Mouse (Mus musculus): ENCODE measurements around the gene Ank2. TPM values are rescaled to one million over a fixed set of nuclear protein-coding genes. Genes with fewer than 3 reads are reported as not detected.
"Not testable (repeated sequence)": the region's sequence is repeated elsewhere in the genome, so short reads cannot be mapped to it uniquely, and the experiment has no call there.

Ank2 gene
- polyA plus RNA-seq, 1 experiment from 2014 or later = 157 TPM

DNA sequence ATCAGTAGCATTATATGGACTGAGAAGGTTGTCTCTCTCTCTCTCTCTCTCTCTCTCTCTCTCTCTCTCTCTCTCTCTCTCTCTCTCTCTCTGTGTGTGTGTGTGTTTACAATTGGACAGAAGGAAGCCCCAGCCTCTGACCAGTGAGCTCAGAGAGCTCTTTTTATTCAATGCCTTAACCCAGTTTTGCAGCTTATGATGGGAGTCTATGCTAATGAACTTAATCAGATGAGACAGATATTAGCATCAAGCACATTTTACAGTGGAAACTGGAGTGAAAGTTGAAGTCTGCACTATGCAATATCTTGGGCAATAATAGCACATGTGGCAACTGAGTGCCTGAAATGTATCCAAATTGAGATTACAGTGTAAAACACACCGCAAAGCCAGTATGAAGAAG, 16.1 kb upstream of the Ank2 start:
- no peaks in the 10 kb centered on the region for H3K9me3 ChIP-seq
- no peaks in the 10 kb centered on the region for H3K36me3 ChIP-seq

DNA sequence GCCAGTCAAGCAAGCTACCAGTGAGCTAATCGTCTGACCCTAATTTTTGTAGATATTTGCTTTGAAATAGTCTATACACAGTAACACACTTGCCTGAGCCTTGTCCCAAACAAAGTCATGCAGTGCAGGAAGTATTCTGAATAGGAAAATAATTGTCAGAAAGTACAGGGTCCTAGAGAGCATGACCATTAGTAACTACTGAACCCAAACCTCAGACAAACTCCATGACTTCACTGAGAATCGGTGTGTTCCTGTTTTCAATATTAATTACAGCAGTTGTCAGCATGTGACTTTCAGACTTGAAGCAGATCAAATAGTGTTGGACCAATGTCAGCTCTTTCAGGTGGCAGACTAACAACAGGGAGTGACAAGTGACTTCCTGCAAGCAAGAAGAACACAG, 14.5 kb upstream of the Ank2 start:
- H3K9ac ChIP-seq = no peak overlapping the region
- no peak overlapping the region for H3K27ac ChIP-seq (replicated peaks)
- no peaks in the 10 kb centered on the region for H3K27me3 ChIP-seq
- H3K4me2 ChIP-seq = no peak overlapping the region
- no peaks in the 10 kb centered on the region for H3K9me3 ChIP-seq
- H3K4me1 ChIP-seq (replicated peaks) = no peaks in the 10 kb centered on the region
- H3K36me3 ChIP-seq = no peaks in the 10 kb centered on the region
- H3K4me3 ChIP-seq = no peak overlapping the region
- 82% methylated on average over 2 of the region's 2 CpGs for WGBS
- ATAC-seq (ENCODE audit: low FRiP score, low read depth) = no peak

More for the DNA sequence above, 16.1 kb upstream of the Ank2 start:
- H3K27me3 ChIP-seq = no peaks in the 10 kb centered on the region
- no peak overlapping the region for H3K9ac ChIP-seq
- no peaks in the 10 kb centered on the region for H3K4me1 ChIP-seq (replicated peaks)
- no peak overlapping the region for H3K27ac ChIP-seq (replicated peaks)
- 88% methylated on average over 1 of the region's 1 CpGs for WGBS
- no peak overlapping the region for H3K4me3 ChIP-seq
- H3K4me2 ChIP-seq = no peak overlapping the region
- ATAC-seq (ENCODE audit: low FRiP score, low read depth) = no peak

DNA sequence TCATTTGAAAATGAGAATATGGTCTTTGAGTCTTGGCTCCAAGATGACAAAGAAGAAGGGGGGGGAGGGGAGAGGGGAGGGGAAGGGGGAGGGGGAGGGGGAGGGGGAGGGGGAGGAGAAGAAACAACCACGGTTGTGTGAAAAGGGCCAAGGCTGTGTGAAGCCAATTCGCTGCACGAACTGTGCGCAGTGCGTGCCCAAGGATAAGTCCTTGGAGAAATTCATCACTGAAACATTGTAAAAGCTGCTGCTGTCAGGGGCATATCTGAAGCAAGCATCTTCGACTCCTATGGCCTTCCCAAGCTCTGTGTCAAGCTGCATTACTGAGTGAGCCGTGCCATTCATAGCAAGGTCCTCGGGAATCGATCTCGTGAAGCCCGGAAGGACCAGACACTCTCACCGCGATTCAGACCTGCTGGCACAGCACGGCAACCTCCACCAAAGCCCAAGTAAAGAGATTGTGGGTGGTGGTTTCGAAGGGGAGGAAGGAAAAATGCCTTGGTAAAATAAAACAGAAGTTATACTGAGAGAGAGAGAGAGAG, 13.7 kb upstream of the Ank2 start:
- no peak overlapping the region for H3K4me3 ChIP-seq
- no peaks in the 10 kb centered on the region for H3K4me1 ChIP-seq (replicated peaks)
- H3K9ac ChIP-seq = no peak overlapping the region
- no peaks in the 10 kb centered on the region for H3K27me3 ChIP-seq
- no peaks in the 10 kb centered on the region for H3K9me3 ChIP-seq
- no peak overlapping the region for H3K27ac ChIP-seq (replicated peaks)
- ATAC-seq (ENCODE audit: low FRiP score, low read depth) = no peak
- no peak overlapping the region for H3K4me2 ChIP-seq
- no peaks in the 10 kb centered on the region for H3K36me3 ChIP-seq
- 71% methylated on average over 15 of the region's 15 CpGs for WGBS

DNA sequence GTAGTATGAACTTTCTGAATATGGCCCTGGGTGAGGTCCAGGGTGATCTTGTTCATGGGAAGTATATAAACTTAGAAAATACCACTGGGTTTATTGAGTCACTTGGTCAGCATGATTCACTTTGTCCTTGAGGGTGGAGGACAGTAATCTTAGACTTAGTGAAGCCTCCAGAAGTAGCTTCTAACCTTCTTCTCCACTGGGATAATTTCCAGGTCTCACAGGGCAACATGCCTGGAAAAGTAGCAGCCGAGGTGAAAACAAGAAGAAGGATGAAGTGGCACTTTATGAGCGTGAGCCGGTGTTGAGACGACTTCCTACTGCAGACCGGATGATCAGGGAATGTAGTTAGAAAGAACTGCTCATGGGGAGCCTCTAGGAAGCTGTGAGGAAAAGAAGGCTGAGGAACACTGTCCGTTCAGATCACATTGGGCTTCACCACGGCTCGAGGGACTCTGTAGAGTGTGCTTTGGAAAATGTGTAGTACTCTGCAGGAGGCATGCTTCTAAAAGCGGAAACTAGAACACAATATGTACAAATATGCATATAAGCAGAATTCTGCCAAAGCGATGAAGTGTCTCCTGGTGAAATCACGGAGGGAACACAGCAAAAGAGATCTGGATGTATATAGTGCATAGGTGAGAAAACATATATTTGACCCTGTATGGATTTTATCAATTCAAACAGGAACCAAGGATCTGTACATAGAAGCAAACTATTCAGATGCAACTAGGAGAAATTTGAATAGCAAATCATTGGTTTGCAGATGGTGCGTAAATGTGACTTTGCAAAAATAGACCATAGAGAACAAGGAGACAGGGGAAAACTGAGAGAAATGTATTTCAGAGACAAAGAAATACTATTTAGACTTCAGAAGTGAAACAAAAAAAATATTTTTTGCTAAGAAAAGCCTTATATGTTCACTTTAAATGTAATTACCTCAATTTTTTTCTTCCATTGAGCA, 12.9 kb upstream of the Ank2 start:
- Histone ChIP-seq H3K9ac (no peak overlapping the region), H3K4me3 (no peak overlapping the region), H3K27ac (replicated peaks) (no peak overlapping the region), H3K4me1 (replicated peaks) (no peaks in the 10 kb centered on the region), H3K27me3 (no peaks in the 10 kb centered on the region), H3K4me2 (no peak overlapping the region), H3K9me3 (no peaks in the 10 kb centered on the region), H3K36me3 (no peaks in the 10 kb centered on the region)
- 84% methylated on average over 12 of the region's 12 CpGs for WGBS
- no peak for ATAC-seq (ENCODE audit: low FRiP score, low read depth)

DNA sequence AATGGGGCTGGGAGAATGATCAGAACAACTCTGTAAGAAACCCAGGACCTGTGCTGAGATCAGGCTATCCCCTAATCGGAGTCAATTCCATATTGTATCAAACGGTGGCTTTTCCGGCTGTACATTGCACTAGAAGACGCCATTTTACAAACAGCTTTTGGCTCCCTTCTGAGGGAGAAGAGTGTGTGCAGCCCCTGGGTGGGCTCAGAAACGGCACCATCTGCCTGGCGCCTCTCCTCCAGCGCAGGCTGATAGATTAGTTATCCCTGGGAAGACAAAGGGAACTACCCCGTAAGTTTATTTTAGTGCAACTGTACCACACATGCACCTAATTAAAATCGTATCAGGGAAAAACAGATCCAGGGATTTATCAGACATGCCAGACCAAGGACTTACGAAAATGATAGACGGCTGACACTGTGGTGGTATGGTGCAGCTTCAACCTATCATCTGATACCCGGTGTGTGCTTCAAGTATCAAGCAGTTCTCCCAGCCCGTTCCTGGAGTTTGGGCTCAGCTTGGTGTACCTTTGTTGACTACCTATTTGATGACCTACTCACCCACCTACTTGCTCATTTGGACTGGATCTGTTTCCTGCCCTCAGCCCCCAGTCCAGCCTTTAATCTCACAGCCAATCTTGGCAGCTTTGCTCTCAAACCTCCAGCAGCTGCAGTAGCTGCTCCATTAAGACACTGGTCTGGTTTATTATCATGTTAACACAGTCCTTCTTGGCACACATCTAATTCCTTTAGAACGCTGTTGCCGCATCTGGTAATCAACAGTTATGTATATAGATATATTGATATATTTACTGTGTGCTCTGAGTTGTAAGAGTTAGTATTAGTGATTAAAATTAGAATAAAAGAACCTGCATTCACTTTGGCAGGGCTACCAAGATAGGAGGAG, 9.0 kb upstream of the Ank2 start:
- H3K4me3 ChIP-seq = no peak overlapping the region
- no peak overlapping the region for H3K4me2 ChIP-seq
- WGBS = 72% methylated on average over 15 of the region's 15 CpGs
- no peak overlapping the region for H3K27ac ChIP-seq (replicated peaks)
- ATAC-seq (ENCODE audit: low FRiP score, low read depth) = no peak
- H3K9ac ChIP-seq = no peak overlapping the region
- H3K9me3 ChIP-seq = no peaks in the 10 kb centered on the region
- no peaks in the 10 kb centered on the region for H3K4me1 ChIP-seq (replicated peaks)
- no peaks in the 10 kb centered on the region for H3K36me3 ChIP-seq
- H3K27me3 ChIP-seq = no peaks in the 10 kb centered on the region

DNA sequence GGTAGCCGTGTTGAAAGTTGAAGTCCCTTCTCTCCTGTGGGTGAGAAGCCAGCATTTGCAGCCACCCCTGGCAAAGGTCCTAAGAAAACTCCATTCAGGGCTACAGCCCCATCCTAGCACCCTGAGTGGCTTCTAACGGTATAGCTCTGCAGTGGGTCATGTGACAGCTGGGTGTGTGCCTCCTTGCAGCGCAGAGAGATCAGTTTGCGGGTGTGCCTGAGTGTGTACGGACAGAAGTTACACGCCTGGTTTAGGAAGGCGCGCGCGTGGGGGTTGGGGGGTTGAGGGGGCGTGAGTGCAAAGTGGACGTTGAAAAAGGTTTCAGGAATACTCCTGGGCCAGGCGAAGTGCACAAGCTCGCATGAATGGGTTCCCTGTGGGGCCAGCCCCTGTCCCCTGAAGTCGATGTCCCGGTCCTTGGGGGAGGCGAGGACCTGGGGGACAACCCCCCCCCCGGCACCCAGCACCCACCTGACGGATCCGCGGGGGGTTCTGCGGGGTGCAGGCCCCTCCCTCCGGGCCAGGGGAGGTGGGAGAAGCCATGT, 881 bp downstream of the Ank2 start:
- H3K4me1 ChIP-seq (replicated peaks) = peaks cover 17% of the 10 kb centered on the region
- H3K36me3 ChIP-seq = no peaks in the 10 kb centered on the region
- WGBS = under 1% methylated on average over 20 of the region's 23 CpGs
- H3K4me3 ChIP-seq = peak overlapping the region; percentile 84
- peak overlapping the region; percentile 82 for H3K27ac ChIP-seq (replicated peaks)
- H3K9ac ChIP-seq = peak overlapping the region; percentile 90
- H3K4me2 ChIP-seq = peak overlapping the region; percentile 99
- no peaks in the 10 kb centered on the region for H3K9me3 ChIP-seq
- ATAC-seq (ENCODE audit: low FRiP score, low read depth) = peak; percentile 89
- H3K27me3 ChIP-seq = peaks cover 3% of the 10 kb centered on the region; the same call in 1 of the 2 replicates

DNA sequence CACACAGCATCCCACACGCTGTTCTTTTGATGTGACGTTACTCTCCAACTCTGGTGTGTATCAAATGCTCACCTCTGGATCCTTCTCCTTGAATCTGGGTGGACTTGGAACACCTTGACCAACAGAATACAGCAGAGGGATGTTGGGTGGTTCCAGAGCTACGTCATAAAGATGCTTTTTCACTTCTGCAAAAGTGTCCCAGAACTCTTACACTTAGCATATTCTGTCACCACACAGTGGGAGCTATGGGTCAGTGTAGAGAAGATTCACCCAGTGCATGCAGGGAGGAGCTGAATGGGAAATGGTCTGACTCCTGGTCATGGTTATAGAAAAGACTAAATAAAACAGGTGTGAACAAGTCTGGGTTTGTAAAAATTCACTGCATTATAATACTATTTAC, 6.5 kb downstream of the Ank2 start:
- Histone ChIP-seq H3K4me3 (no peak overlapping the region), H3K9ac (no peak overlapping the region), H3K9me3 (no peaks in the 10 kb centered on the region), H3K4me1 (replicated peaks) (peaks cover 4% of the 10 kb centered on the region), H3K4me2 (no peak overlapping the region), H3K27me3 (no peaks in the 10 kb centered on the region), H3K27ac (replicated peaks) (no peak overlapping the region), H3K36me3 (no peaks in the 10 kb centered on the region)
- 92% methylated on average over 3 of the region's 3 CpGs for WGBS
- ATAC-seq (ENCODE audit: low FRiP score, low read depth) = no peak

DNA sequence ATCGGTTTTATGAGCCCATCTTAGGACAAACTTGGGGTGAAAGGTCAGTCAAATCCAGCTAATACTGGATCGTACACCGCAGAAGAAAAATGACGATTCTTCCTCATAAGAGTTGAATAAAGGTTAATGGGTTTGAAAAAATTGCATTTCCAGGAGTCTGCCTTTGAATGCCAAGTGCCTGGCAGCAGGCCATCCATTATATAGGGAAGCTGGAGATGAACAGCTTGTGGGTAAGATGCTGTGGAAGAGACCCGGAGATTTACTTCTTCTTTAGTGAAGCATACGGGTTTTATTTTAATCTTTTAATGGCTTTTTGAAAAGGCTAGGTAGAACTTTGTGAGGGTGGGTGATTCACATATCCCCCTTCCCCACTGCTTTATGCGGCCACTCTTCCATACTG, 11.8 kb downstream of the Ank2 start:
- no peak overlapping the region for H3K27ac ChIP-seq (replicated peaks)
- no peak overlapping the region for H3K4me2 ChIP-seq
- no peaks in the 10 kb centered on the region for H3K27me3 ChIP-seq
- H3K9me3 ChIP-seq = no peaks in the 10 kb centered on the region
- no peak overlapping the region for H3K4me3 ChIP-seq
- H3K36me3 ChIP-seq = no peaks in the 10 kb centered on the region
- no peak for ATAC-seq (ENCODE audit: low FRiP score, low read depth)
- H3K9ac ChIP-seq = no peak overlapping the region
- peaks cover 4% of the 10 kb centered on the region; the same call in 1 of the 2 replicates for H3K4me1 ChIP-seq (replicated peaks)
- 52% methylated on average over 7 of the region's 7 CpGs for WGBS

DNA sequence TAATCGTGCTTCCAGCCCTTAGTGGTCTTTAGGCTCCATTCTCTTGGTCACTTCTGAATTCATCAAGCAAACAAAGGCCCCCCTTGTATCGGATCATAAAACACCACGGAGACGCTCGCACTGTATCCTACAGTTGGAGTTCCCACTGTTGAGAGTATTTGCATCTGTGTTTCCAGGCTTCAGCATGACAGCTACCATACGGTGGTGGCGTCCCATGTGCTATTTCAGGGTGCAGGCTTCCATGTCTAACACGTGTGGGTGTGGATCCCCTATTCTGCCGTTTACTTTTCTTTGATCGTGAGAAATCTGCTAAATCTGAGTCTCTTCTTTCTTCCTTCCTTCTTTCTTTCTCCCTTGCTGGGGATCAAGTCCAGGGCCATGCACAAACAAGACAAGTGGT, 14.0 kb downstream of the Ank2 start:
- no peak for ATAC-seq (ENCODE audit: low FRiP score, low read depth)
- H3K27ac ChIP-seq (replicated peaks) = no peak overlapping the region
- H3K9ac ChIP-seq = no peak overlapping the region
- 44% methylated on average over 10 of the region's 10 CpGs for WGBS
- no peak overlapping the region for H3K4me2 ChIP-seq
- no peaks in the 10 kb centered on the region for H3K9me3 ChIP-seq
- no peaks in the 10 kb centered on the region for H3K27me3 ChIP-seq
- H3K4me1 ChIP-seq (replicated peaks) = peaks cover 4% of the 10 kb centered on the region
- no peak overlapping the region for H3K4me3 ChIP-seq
- no peaks in the 10 kb centered on the region for H3K36me3 ChIP-seq

DNA sequence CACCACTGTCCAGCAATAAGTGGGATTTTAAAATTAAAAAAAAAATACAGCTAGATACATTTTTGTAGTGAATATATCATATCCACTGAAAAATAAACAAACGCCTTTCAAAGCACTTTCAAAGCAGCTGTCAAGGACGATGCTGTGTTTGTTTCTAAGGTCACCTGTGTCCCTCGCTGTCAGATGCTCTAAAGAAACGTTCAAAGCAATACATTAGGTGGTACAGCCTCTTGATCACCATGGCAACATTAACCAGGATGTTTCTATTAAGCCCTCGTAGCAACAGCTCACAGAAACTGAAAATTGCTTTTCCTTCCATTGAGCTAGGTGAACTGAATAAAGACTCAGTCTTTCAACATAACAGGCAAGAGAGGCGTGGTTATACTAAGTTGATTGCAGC, 17.5 kb downstream of the Ank2 start:
- no peaks in the 10 kb centered on the region for H3K27me3 ChIP-seq
- no peak overlapping the region for H3K4me3 ChIP-seq
- H3K27ac ChIP-seq (replicated peaks) = no peak overlapping the region
- H3K4me2 ChIP-seq = no peak overlapping the region
- peaks cover under 1% of the 10 kb centered on the region; the same call in 1 of the 2 replicates for H3K4me1 ChIP-seq (replicated peaks)
- H3K9me3 ChIP-seq = no peaks in the 10 kb centered on the region
- no peak overlapping the region for H3K9ac ChIP-seq
- no peaks in the 10 kb centered on the region for H3K36me3 ChIP-seq
- ATAC-seq (ENCODE audit: low FRiP score, low read depth) = no peak
- 45% methylated on average over 6 of the region's 6 CpGs for WGBS

DNA sequence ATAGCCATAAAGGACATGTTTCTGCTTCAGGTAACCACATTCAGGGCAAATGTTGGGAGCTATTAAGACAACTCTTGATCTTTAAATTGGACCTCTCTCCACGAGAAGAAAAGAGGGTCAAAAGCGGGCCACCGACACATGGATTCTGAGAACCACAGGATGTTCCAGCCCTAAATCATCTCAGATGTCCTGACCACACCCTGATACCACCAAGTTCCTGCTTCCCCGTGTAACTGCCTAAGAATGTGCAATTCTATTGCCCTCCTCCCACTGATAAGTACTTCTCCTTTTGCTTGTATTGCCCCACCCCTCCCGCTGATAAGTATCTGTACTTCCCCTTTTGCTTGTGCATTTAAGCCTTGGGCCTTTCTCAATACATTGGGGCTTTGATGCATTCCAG, 18.8 kb downstream of the Ank2 start:
- not testable (repeated sequence) for H3K4me1 ChIP-seq (replicated peaks); H3K27me3 ChIP-seq; ATAC-seq (ENCODE audit: low FRiP score, low read depth); H3K9me3 ChIP-seq; H3K27ac ChIP-seq (replicated peaks); H3K36me3 ChIP-seq; H3K4me3 ChIP-seq; H3K9ac ChIP-seq; H3K4me2 ChIP-seq
- WGBS = 90% methylated on average over 5 of the region's 5 CpGs

All from hindbrain, embryonic 15.5 days (tissue).